Mouse (Mus musculus) adrenal gland, adult 10 weeks (tissue): ENCODE results near the gene Atg2a. TPM values are rescaled to one million over a fixed set of nuclear protein-coding genes. Genes with fewer than 3 reads are reported as not detected.

ENCODE experiments used
- polyA plus RNA-seq: library from polyadenylated mRNA; stranded (reverse); fragments of 350-450 nt; fragmentation: Illumina TruSeq; extraction: RNeasy Lipid Tissue Mini Kit (QIAGEN cat#74804); gene quantifications from one replicate; pipeline ENCODE4 v1.2.3, GENCODE M21; 2014; ENCODE audit warnings: low read depth, low replicate concordance

The Atg2a gene
- polyA plus RNA-seq = not detected

DNA sequence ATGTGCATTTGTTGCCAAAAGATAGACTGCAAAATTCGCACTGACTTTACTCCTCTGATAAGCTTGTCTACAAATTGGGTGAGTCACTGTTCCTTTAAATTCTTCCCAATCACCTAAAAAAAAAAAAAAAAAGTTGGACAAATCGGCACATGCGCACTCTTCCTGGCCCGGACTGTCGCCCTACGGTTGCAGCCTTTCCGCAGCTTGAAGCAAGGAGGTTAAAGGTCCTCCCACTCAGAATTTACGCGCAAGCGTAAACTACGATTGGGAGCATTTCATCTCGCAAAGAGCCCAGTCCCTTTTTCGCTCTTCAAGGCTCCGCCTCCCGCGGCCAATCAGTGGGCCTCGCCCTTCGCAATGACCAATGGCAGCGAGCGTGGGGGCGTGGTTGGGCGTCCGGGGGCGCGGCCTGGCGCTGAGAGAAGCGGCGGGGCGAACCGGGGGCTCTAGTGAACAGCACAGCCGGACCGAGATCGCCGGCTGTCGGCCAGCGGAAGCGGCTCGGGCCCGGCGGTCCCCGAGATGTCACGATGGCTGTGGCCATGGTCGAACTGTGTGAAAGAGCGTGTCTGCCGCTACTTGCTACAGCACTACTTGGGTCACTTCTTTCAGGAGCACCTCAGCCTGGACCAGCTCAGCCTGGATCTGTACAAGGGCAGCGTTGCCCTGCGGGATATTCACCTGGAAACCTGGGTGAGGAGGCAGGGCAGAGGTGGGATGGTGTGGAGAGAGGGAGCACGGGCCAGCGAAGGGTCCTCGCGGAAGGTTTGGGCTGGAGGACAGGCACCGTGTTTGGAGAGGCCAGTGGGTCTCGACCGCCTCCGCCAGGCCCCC is at the start of gene Atg2a:
TSS of gene Atg2a (plus strand) at position 395 of the 834 bp plus-strand sequence.

DNA sequence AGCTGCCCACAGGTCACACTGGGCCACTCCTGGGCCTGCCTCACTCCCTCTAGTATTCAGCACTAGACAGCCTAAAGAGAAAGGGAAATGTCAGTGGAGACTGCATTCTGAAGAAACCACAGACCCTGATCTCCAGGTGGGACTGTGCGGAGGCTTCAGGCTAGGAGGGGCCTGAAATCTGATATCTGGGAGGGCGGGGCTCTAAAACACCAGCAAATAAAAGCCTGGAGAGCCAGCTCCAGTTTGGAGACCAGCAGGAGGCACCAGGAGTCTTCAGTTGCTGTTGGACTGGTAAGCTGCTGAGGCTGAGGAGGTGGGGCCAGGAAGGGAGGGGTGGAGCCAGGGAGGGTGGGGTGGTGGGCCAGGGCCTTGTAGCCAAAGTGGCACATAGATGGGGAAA is 15.3 kb upstream of the Atg2a start, which contains the start of gene Gpha2:
TSS of gene Gpha2 (plus strand) at position 246 of the 400 bp plus-strand sequence.

DNA sequence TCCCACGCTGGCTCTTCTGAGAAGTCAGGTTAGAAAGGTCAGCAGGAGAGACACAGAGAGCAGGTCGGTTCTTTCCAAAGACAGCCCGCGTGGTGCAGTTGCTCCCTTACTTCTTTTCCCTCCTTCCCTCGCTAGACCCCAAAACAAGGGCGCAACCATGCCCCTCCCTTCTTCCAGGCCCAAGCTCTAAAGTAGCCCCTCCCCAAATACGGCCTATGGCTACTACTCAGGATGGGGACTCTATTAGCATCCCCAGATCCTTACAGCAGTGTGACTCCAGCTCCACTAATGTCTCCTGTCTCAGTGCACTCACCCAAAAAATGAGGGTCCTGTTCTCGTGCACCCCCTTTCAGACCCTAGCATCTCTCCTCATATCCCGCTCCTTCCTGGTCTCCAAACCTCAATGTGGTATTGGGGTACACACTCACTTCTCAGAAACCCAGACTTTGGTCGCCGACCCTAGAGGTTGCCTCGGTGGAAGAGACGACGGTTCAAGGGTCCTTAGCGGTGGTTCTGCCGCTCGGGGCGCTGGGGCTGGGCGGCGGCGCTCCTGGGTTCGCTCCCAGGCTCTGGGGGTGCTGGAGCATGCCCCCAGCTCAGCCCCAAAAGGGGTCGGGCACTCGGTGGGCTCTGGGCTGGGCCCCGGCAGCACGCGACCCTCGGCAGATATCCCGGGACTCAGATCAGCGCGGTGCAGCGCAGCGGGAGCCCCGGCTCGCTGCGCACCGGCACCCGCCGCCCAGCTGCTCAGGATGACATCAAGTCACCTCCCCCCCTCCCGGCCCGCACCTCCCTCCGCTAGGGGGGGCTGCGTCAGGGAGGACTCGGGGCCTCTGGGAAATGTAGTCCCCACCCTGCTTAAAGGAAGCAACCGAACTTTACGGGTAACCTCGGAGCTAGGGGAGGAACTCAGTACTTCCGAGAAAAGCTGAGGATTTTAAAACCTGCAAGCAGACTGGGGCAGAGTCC is 6.1 kb upstream of the Atg2a start, which contains the start of gene Ppp2r5b:
TSS of gene Ppp2r5b (minus strand) at position 789 of the 969 bp plus-strand sequence.

DNA sequence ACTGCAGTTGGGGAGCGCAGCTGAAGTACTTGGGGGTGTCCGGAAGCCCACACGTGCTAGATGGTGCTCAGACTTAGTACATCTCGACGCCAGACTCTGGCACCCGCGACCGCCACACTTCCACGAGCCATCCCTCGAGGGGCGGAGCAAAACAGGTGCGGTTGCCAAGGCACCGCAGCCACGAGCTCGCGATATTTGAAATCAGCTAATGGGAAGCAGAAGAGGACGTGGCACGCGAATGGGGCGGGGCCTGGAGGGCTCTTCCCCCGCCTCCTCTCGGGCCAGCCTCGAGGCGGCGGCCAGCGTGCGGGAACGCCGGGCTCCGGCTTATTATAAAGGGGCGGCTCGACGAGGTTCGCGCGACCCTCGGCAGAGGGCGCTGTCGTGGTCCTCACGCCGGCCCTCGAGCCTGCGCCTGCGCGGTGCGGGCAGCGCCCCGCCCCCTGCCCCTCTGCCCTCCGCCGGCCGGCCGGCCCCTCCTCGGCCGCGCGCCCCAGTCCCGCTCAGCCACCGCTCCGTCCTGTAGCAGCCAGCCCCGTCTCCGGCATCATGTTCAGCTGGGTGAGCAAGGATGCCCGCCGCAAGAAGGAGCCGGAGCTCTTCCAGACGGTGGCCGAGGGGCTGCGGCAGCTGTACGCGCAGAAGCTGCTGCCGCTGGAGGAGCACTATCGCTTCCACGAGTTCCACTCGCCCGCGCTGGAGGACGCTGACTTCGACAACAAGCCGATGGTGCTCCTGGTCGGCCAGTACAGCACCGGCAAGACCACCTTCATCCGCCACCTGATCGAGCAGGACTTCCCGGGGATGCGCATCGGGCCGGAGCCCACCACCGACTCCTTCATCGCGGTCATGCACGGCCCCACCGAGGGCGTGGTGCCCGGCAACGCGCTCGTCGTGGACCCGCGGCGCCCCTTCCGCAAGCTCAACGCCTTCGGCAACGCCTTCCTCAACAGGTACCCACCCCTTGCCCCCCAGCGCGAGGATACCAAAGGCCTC is 35.3 kb downstream of the Atg2a start, which contains the start of gene Ehd1:
TSS of gene Ehd1 (plus strand) at position 300 of the 996 bp plus-strand sequence.

DNA sequence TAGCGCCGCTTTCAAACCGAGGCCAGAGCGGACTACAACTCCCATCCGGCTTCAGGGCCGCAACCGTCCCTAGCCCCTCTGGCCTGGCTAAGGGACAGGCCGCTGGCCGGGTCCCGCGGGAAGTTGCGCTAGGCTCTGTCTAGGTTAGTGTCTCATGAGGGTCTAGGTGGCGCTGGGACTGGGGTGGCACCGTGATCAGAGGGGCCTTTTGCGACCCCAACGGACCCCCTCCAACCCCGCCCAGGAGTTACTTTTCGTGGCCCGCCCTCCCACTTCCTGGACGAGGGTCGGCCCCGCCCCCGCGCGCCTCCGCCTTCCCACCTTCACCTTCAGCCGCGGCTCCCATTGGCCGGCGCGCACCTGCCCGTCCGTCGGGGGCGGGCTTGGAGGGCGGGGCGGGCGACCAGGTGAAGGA is 64.7 kb downstream of the Atg2a start, which contains the start of gene Cdc42bpg:
TSS of gene Cdc42bpg (plus strand) at position 320 of the 415 bp plus-strand sequence.

Other genes starting within 250 kb of the Atg2a start
- 2.1 TPM for gene Capn1, start 225.8 kb upstream of the Atg2a start, polyA plus RNA-seq
- 0.82 TPM for gene Syvn1, start 195.1 kb upstream of the Atg2a start, polyA plus RNA-seq
- gene Mrpl49, start 183.9 kb upstream of the Atg2a start, polyA plus RNA-seq = 39.2 TPM
- gene Fau, start 183.8 kb upstream of the Atg2a start, polyA plus RNA-seq = 27.5 TPM
- gene Znhit2, start 180.5 kb upstream of the Atg2a start, polyA plus RNA-seq = not detected
- 2.7 TPM for gene Tm7sf2, start 173.3 kb upstream of the Atg2a start, polyA plus RNA-seq
- 7.1 TPM for gene Vps51, start 164.4 kb upstream of the Atg2a start, polyA plus RNA-seq
- gene Tmem262, start 161.6 kb upstream of the Atg2a start, polyA plus RNA-seq = not detected
- not detected for gene Gm28374, start 159.4 kb upstream of the Atg2a start, polyA plus RNA-seq
- 1.5 TPM for gene Zfpl1, start 156.7 kb upstream of the Atg2a start, polyA plus RNA-seq
- 1.2 TPM for gene Cdca5, start 156.7 kb upstream of the Atg2a start, polyA plus RNA-seq
- not detected for gene AC131692.1, start 147.2 kb upstream of the Atg2a start, polyA plus RNA-seq
- not detected for gene Naaladl1, start 135.9 kb upstream of the Atg2a start, polyA plus RNA-seq
- gene Sac3d1, start 123.0 kb upstream of the Atg2a start, polyA plus RNA-seq = 0.70 TPM
- gene Snx15, start 113.4 kb upstream of the Atg2a start, polyA plus RNA-seq = 4.0 TPM
- not detected for gene Batf2, start 100.7 kb upstream of the Atg2a start, polyA plus RNA-seq
- 2.3 TPM for gene Arl2, start 100.1 kb upstream of the Atg2a start, polyA plus RNA-seq
- gene Majin, start 57.3 kb upstream of the Atg2a start, polyA plus RNA-seq = not detected
- not detected for gene Gpha2, start 15.3 kb upstream of the Atg2a start, polyA plus RNA-seq
- 3.4 TPM for gene Ppp2r5b, start 5.8 kb upstream of the Atg2a start, polyA plus RNA-seq
- 14.9 TPM for gene Ehd1, start 35.1 kb downstream of the Atg2a start, polyA plus RNA-seq
- gene Cdc42bpg, start 64.8 kb downstream of the Atg2a start, polyA plus RNA-seq = 2.4 TPM
- gene Men1, start 93.3 kb downstream of the Atg2a start, polyA plus RNA-seq = 8.8 TPM
- 6.2 TPM for gene Map4k2, start 99.5 kb downstream of the Atg2a start, polyA plus RNA-seq
- 125 TPM for gene Sf1, start 122.0 kb downstream of the Atg2a start, polyA plus RNA-seq
- 47.0 TPM for gene Pygm, start 142.7 kb downstream of the Atg2a start, polyA plus RNA-seq
- 4.1 TPM for gene Rasgrp2, start 157.7 kb downstream of the Atg2a start, polyA plus RNA-seq
- gene Nrxn2, start 177.1 kb downstream of the Atg2a start, polyA plus RNA-seq = 0.17 TPM